Mouse (Mus musculus) testis, adult 2 months (tissue): ENCODE measurements around the gene Samd4b.

Experiments used
- CTCF ChIP-seq: fragments of 200-500 bp; IDR thresholded peaks from 2 replicates; pipeline ENCODE4 v1.5.1; 2012; ENCODE audit warnings: low read depth, mild to moderate bottlenecking, inconsistent platforms, low read length, moderate library complexity; ENCODE audit not compliant: control insufficient read depth, insufficient read depth, insufficient replicate concordance
- POLR2A ChIP-seq: fragments of 200-500 bp; IDR thresholded peaks from 2 replicates; pipeline ENCODE4 v1.6.1; 2012; ENCODE audit warnings: low read depth, mild to moderate bottlenecking, inconsistent platforms, low read length, moderate library complexity; ENCODE audit not compliant: control insufficient read depth

DNA sequence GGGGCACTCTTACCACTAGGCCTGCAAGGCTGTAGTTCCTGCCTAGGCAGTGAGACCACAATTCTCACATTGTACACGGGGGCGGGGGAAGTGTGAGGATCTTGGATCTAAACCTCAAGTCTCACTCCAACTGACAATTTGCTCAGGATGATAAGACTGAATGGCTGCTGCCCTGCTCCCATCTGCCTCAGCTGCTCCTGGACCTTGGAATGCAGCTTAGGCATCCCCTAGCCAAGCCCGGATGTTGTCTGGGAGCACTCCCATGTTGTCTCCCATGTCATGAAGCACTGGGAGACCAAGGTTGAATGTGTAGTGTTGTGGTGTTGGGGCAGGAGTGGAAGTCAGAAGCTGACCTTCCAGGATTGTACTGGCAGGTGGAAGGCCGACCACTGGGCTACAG is 30.4 kb downstream of the Samd4b start:
- TF ChIP-seq POLR2A (no peak), CTCF (no peak)
